Mouse (Mus musculus) ES-Bruce4 (cell line): ENCODE data around the gene B3galnt2. TPM values are rescaled to one million over a fixed set of nuclear protein-coding genes. Genes with fewer than 3 reads are reported as not detected.
A peak's percentile ranks its signal among the peaks of the same experiment; 100 is the strongest.

ENCODE experiments used
- H3K27ac ChIP-seq: 2 replicates; pipeline ENCODE4 v1.5.1; 2012; ENCODE audit warnings: low read length, inconsistent platforms; ENCODE audit not compliant: insufficient read depth
- H3K27me3 ChIP-seq: 2 replicates; pipeline ENCODE4 v1.6.1; 2012; ENCODE audit warnings: mild to moderate bottlenecking, low read length, inconsistent platforms; ENCODE audit not compliant: control insufficient read depth, poor library complexity, insufficient read depth, severe bottlenecking
- H3K36me3 ChIP-seq: 2 replicates; pipeline ENCODE4 v1.6.1; 2012; ENCODE audit warnings: inconsistent platforms, mild to moderate bottlenecking, low read length, moderate library complexity; ENCODE audit not compliant: control insufficient read depth, poor library complexity, insufficient read depth, severe bottlenecking
- H3K4me1 ChIP-seq: one replicate; pipeline ENCODE4 v1.8.1; 2011; ENCODE audit warnings: low read length; ENCODE audit not compliant: control insufficient read depth, insufficient read depth
- H3K4me3 ChIP-seq: 2 replicates; pipeline ENCODE4 v1.5.1; 2011; ENCODE audit warnings: low read depth, mild to moderate bottlenecking, low read length
- H3K9ac ChIP-seq: 2 replicates; pipeline ENCODE4 v1.6.1; 2012; ENCODE audit warnings: low read depth, mild to moderate bottlenecking, inconsistent platforms; ENCODE audit not compliant: poor library complexity, severe bottlenecking
- H3K9me3 ChIP-seq: replicated peaks from 2 replicates; pipeline ENCODE4 v1.6.1; 2012; ENCODE audit warnings: mild to moderate bottlenecking, low read length, inconsistent platforms; ENCODE audit not compliant: control insufficient read depth, poor library complexity, insufficient read depth, severe bottlenecking
- CTCF ChIP-seq: IDR thresholded peaks from one replicate; pipeline ENCODE4 v1.8.1; 2011; ENCODE audit warnings: low read depth, low read length
- EP300 ChIP-seq: IDR thresholded peaks from 2 replicates; pipeline ENCODE4 v1.6.1; 2011; ENCODE audit warnings: low read depth, low read length; ENCODE audit not compliant: insufficient read depth
- POLR2A ChIP-seq: IDR thresholded peaks from one replicate; pipeline ENCODE4 v1.8.1; 2011; ENCODE audit warnings: low read length; ENCODE audit not compliant: insufficient read depth
- polyA plus RNA-seq: library from polyadenylated mRNA; stranded (reverse); fragments of >200 nt; gene quantifications from 2 replicates; pipeline ENCODE4 v1.2.4, GENCODE M21; 2011; ENCODE audit warnings: low read depth; ENCODE audit not compliant: missing spikeins, insufficient read depth, insufficient read length

B3galnt2 gene
- polyA plus RNA-seq, 1 experiment = 46.2 TPM

- H3K4me1 ChIP-seq = no peaks in the 10 kb centered on the region
- no peak overlapping the region for H3K27ac ChIP-seq
- H3K9me3 ChIP-seq = no peaks in the 10 kb centered on the region
- H3K27me3 ChIP-seq = no peaks in the 10 kb centered on the region
- no peaks in the 10 kb centered on the region for H3K36me3 ChIP-seq
- peak overlapping the region; percentile 90 for H3K4me3 ChIP-seq
- H3K9ac ChIP-seq = peak overlapping the region; percentile 67
- TF ChIP-seq CTCF (no peak), EP300 (no peak), POLR2A (no peak)
Observed at GRCm38 (mm10) chr13:14038911-14039291, 84.6 kb downstream of the B3galnt2 start.

DNA sequence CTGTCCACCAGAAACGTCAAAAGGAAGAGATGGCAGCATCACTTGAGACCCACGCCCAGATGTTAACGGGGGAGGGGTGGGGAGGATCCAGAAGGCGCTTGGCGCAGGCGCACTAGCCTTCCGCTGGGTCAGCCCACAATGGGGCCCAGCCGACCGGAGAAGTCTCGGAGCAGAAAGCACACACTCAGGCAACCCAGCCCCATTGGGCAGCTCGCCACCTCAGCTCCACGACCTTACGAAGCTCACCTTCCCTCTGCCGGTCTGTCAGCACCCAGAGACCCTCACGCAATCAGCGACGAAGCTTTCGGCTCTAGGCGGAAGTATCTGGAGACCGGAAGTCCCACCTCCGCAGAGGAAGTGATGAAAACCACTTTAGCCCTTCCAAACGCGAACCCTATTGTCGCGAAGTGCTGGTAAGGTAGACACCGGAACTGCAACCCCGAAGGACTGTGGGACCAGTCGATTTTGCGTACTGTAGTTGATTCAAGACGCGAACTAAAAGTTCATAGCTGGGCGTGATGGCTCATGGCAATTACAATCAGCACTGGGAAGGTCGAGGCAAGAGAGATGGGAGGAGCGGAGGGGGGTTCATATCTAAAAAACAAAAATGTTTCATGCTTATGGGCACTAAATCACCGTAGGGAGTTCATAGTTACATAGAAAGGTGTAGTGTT, 85.2 kb downstream of the B3galnt2 start, which contains the start of gene Tbce:
Tbce (minus strand) TSS at position 347 of the 674 bp plus-strand sequence.
- Histone ChIP-seq H3K27me3 (no peaks in the 10 kb centered on the region), H3K9me3 (no peaks in the 10 kb centered on the region), H3K36me3 (no peaks in the 10 kb centered on the region), H3K27ac (peak within 1 kb of the TSS; percentile 79), H3K9ac (peak within 1 kb of the TSS; percentile 67), H3K4me1 (no peaks in the 10 kb centered on the region), H3K4me3 (peak within 1 kb of the TSS; percentile 90)
- TF ChIP-seq POLR2A (peak; percentile 67), EP300 (peak; percentile 64; the same call in 1 of the 2 replicates), CTCF (no peak)

GRCm38 (mm10) chr13:14040186-14040585, 85.9 kb downstream of the B3galnt2 start:
- TF ChIP-seq CTCF (no peak), EP300 (no peak), POLR2A (no peak)

DNA sequence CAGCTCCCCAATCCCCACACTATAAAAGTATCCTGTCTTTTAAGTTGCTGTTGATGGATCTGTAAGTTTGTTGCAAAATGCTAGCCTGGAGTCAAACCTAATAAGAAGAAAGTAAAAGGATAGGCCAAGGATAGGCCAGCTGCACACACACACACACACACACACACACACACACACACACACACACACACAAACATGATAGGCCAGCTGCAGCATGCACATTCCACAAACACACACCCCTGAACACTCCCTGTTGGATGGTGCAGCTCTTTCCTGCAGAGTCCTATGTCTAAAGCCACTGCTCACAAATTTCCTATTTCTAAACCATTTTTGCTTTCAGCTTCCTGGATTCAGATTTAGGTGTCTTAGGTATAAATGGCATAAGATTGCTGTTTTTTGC, 89.6 kb downstream of the B3galnt2 start:
- no peaks in the 10 kb centered on the region for H3K4me1 ChIP-seq
- H3K9ac ChIP-seq = no peak overlapping the region
- H3K27ac ChIP-seq = no peak overlapping the region
- TF ChIP-seq POLR2A = no peak
- no peak for TF ChIP-seq CTCF
- no peak for TF ChIP-seq EP300
- H3K9me3 ChIP-seq = no peaks in the 10 kb centered on the region
- no peak overlapping the region for H3K4me3 ChIP-seq
- H3K27me3 ChIP-seq = no peaks in the 10 kb centered on the region
- 0 out of 2 replicates have a peak, but pooled peaks cover 2% of the 10 kb centered on the region for H3K36me3 ChIP-seq

More at GRCm38 (mm10) chr13:14040186-14040585, 85.9 kb downstream of the B3galnt2 start:
- H3K27me3 ChIP-seq = no peaks in the 10 kb centered on the region
- H3K4me3 ChIP-seq = no peak overlapping the region
- no peaks in the 10 kb centered on the region for H3K4me1 ChIP-seq
- no peaks in the 10 kb centered on the region for H3K9me3 ChIP-seq
- H3K27ac ChIP-seq = no peak overlapping the region; the same call in 1 of the 2 replicates
- peak overlapping the region; percentile 67 for H3K9ac ChIP-seq
- H3K36me3 ChIP-seq = no peaks in the 10 kb centered on the region

- no peak overlapping the region for H3K27ac ChIP-seq
- H3K4me3 ChIP-seq = no peak overlapping the region
- no peaks in the 10 kb centered on the region for H3K4me1 ChIP-seq
- no peak for TF ChIP-seq POLR2A
- no peak for TF ChIP-seq CTCF
- no peak for TF ChIP-seq EP300
- 0 out of 2 replicates have a peak, but pooled peaks cover 2% of the 10 kb centered on the region for H3K36me3 ChIP-seq
- no peak overlapping the region for H3K9ac ChIP-seq
- no peaks in the 10 kb centered on the region for H3K9me3 ChIP-seq
- no peaks in the 10 kb centered on the region for H3K27me3 ChIP-seq
Observed at GRCm38 (mm10) chr13:14044521-14044920, 90.3 kb downstream of the B3galnt2 start.

Other genes starting within 250 kb of the B3galnt2 start
- gene Gng4, start 170.4 kb upstream of the B3galnt2 start, polyA plus RNA-seq = not detected in 2 replicates
- 65.8 and 75.1 TPM in 2 replicates for gene Tbce, start 85.2 kb downstream of the B3galnt2 start, polyA plus RNA-seq
- 49.3 and 49.6 TPM in 2 replicates for gene Arid4b, start 108.8 kb downstream of the B3galnt2 start, polyA plus RNA-seq
- 60.1 and 64.7 TPM in 2 replicates for gene Ggps1, start 109.0 kb downstream of the B3galnt2 start, polyA plus RNA-seq